Mouse (Mus musculus): ENCODE data around the gene Ctsll3. TPM values are rescaled to one million over a fixed set of nuclear protein-coding genes. Genes with fewer than 3 reads are reported as not detected.

The Ctsll3 gene
- polyA plus RNA-seq, 1 experiment from 2014 or later: not detected

- no peak overlapping the region for H3K27ac ChIP-seq (ENCODE audit: low read depth, low read length)
- no peak overlapping the region for H3K4me3 ChIP-seq (ENCODE audit: low read depth, low read length)
- peaks cover 9% of the 10 kb centered on the region for H3K36me3 ChIP-seq (ENCODE audit: control insufficient read depth, insufficient read depth, low read length)
- DNase-seq (ENCODE audit: low spot score, missing footprints): no peak
- 88% methylated on average over 2 of the region's 2 CpGs for WGBS
- H3K9ac ChIP-seq (ENCODE audit: low read length): no peak overlapping the region
- H3K4me1 ChIP-seq (ENCODE audit: control insufficient read depth, insufficient read depth, low read length): no peaks in the 10 kb centered on the region
- ATAC-seq (ENCODE audit: low FRiP score): no peak
- no peaks in the 10 kb centered on the region for H3K9me3 ChIP-seq (ENCODE audit: control insufficient read depth, low read length)
- H3K4me2 ChIP-seq: no peak overlapping the region
- no peaks in the 10 kb centered on the region for H3K27me3 ChIP-seq (ENCODE audit: control insufficient read depth, insufficient read depth, low read length)
These were observed 47.4 kb downstream of the Ctsll3 start for GRCm38 (mm10) chr13:60755251-60755650.

GRCm38 (mm10) chr13:60753216-60753615 is 49.4 kb downstream of the Ctsll3 start:
- Histone ChIP-seq H3K4me1 (ENCODE audit: control insufficient read depth, insufficient read depth, low read length) (no peaks in the 10 kb centered on the region), H3K27me3 (ENCODE audit: control insufficient read depth, insufficient read depth, low read length) (no peaks in the 10 kb centered on the region), H3K9me3 (ENCODE audit: control insufficient read depth, low read length) (no peaks in the 10 kb centered on the region), H3K27ac (ENCODE audit: low read depth, low read length) (no peak overlapping the region), H3K4me3 (ENCODE audit: low read depth, low read length) (no peak overlapping the region), H3K36me3 (ENCODE audit: control insufficient read depth, insufficient read depth, low read length) (peaks cover 12% of the 10 kb centered on the region), H3K4me2 (no peak overlapping the region), H3K9ac (ENCODE audit: low read length) (no peak overlapping the region)
- DNase-seq (ENCODE audit: low spot score, missing footprints) (peak; percentile 78), ATAC-seq (ENCODE audit: low FRiP score) (no peak)
- WGBS: 97% methylated on average over 6 of the region's 6 CpGs

GRCm38 (mm10) chr13:60750930-60751329 is 51.7 kb downstream of the Ctsll3 start:
- DNase-seq (ENCODE audit: low spot score, missing footprints) (peak; percentile 66), ATAC-seq (ENCODE audit: low FRiP score) (no peak)
- Histone ChIP-seq H3K27ac (ENCODE audit: low read depth, low read length) (no peak overlapping the region), H3K36me3 (ENCODE audit: control insufficient read depth, insufficient read depth, low read length) (peaks cover 14% of the 10 kb centered on the region), H3K9ac (ENCODE audit: low read length) (no peak overlapping the region), H3K4me3 (ENCODE audit: low read depth, low read length) (no peak overlapping the region), H3K27me3 (ENCODE audit: control insufficient read depth, insufficient read depth, low read length) (no peaks in the 10 kb centered on the region), H3K4me2 (no peak overlapping the region), H3K9me3 (ENCODE audit: control insufficient read depth, low read length) (no peaks in the 10 kb centered on the region), H3K4me1 (ENCODE audit: control insufficient read depth, insufficient read depth, low read length) (no peaks in the 10 kb centered on the region)
- WGBS: 94% methylated on average over 7 of the region's 7 CpGs

GRCm38 (mm10) chr13:60748556-60748955 is 54.1 kb downstream of the Ctsll3 start:
- H3K4me2 ChIP-seq: no peak overlapping the region
- H3K27ac ChIP-seq (ENCODE audit: low read depth, low read length): no peak overlapping the region
- no peak overlapping the region for H3K9ac ChIP-seq (ENCODE audit: low read length)
- peaks cover 14% of the 10 kb centered on the region for H3K36me3 ChIP-seq (ENCODE audit: control insufficient read depth, insufficient read depth, low read length)
- no peaks in the 10 kb centered on the region for H3K9me3 ChIP-seq (ENCODE audit: control insufficient read depth, low read length)
- no peak overlapping the region for H3K4me3 ChIP-seq (ENCODE audit: low read depth, low read length)
- H3K27me3 ChIP-seq (ENCODE audit: control insufficient read depth, insufficient read depth, low read length): no peaks in the 10 kb centered on the region
- ATAC-seq (ENCODE audit: low FRiP score) (no peak), DNase-seq (ENCODE audit: low spot score, missing footprints) (peak; percentile 84)
- no peaks in the 10 kb centered on the region for H3K4me1 ChIP-seq (ENCODE audit: control insufficient read depth, insufficient read depth, low read length)
- 91% methylated on average over 2 of the region's 2 CpGs for WGBS

Other genes starting within 250 kb of the Ctsll3 start
- 15.2 and 17.2 TPM in 2 replicates for gene Dapk1, start 200.9 kb downstream of the Ctsll3 start, polyA plus RNA-seq (2014; fragmentation: Nextera tagmentation; extraction: Ambion mirVana)
- not detected in 2 replicates for gene BC051665, start 16.5 kb downstream of the Ctsll3 start, polyA plus RNA-seq (2014; fragmentation: Nextera tagmentation; extraction: Ambion mirVana)
- gene 4930486L24Rik, start 61.6 kb upstream of the Ctsll3 start, polyA plus RNA-seq (2014; fragmentation: Nextera tagmentation; extraction: Ambion mirVana): not detected in 2 replicates
- 0.16 TPM in 1 of 2 replicates, not detected in the other for gene Gm49392, start 94.0 kb upstream of the Ctsll3 start, polyA plus RNA-seq (2014; fragmentation: Nextera tagmentation; extraction: Ambion mirVana)
- 2.2 and 2.3 TPM in 2 replicates for gene Ctla2b, start 94.6 kb upstream of the Ctsll3 start, polyA plus RNA-seq (2014; fragmentation: Nextera tagmentation; extraction: Ambion mirVana)
- not detected in 2 replicates for gene Tpbpb, start 102.0 kb upstream of the Ctsll3 start, polyA plus RNA-seq (2014; fragmentation: Nextera tagmentation; extraction: Ambion mirVana)
- not detected in 2 replicates for gene Gm49393, start 132.7 kb upstream of the Ctsll3 start, polyA plus RNA-seq (2014; fragmentation: Nextera tagmentation; extraction: Ambion mirVana)
- gene Gm49391, start 133.7 kb upstream of the Ctsll3 start, polyA plus RNA-seq (2014; fragmentation: Nextera tagmentation; extraction: Ambion mirVana): 0.76 and 1.7 TPM in 2 replicates
- gene Ctla2a, start 133.8 kb upstream of the Ctsll3 start, polyA plus RNA-seq (2014; fragmentation: Nextera tagmentation; extraction: Ambion mirVana): 14.6 and 17.7 TPM in 2 replicates
- not detected in 2 replicates for gene Tpbpa, start 139.1 kb upstream of the Ctsll3 start, polyA plus RNA-seq (2014; fragmentation: Nextera tagmentation; extraction: Ambion mirVana)
- not detected in 2 replicates for gene Ctsj, start 203.1 kb upstream of the Ctsll3 start, polyA plus RNA-seq (2014; fragmentation: Nextera tagmentation; extraction: Ambion mirVana)
- not detected in 2 replicates for gene Ctsq, start 237.8 kb upstream of the Ctsll3 start, polyA plus RNA-seq (2014; fragmentation: Nextera tagmentation; extraction: Ambion mirVana)